Mouse (Mus musculus) bone marrow macrophage, adult 2 months (primary cell): ENCODE measurements around the gene Foxp4. TPM values are rescaled to one million over a fixed set of nuclear protein-coding genes. Genes with fewer than 3 reads are reported as not detected.

Source experiments
- H3K27ac ChIP-seq: 2 replicates; pipeline ENCODE4 v1.5.1; 2012; ENCODE audit warnings: low read depth, low read length; ENCODE audit not compliant: insufficient read depth
- H3K4me1 ChIP-seq: 2 replicates; pipeline ENCODE4 v1.6.1; 2012; ENCODE audit warnings: low read length; ENCODE audit not compliant: control insufficient read depth, insufficient read depth
- H3K4me3 ChIP-seq: 2 replicates; pipeline ENCODE4 v1.5.1; 2012; ENCODE audit warnings: mild to moderate bottlenecking, low read length, moderate library complexity; ENCODE audit not compliant: insufficient read depth
- CTCF ChIP-seq: IDR thresholded peaks from 2 replicates; pipeline ENCODE4 v1.5.1; 2012; ENCODE audit warnings: low read depth, mild to moderate bottlenecking, low read length, moderate library complexity
- POLR2A ChIP-seq: IDR thresholded peaks from 2 replicates; pipeline ENCODE4 v1.6.1; 2012; ENCODE audit warnings: mild to moderate bottlenecking, low read depth, low read length, borderline replicate concordance
- polyA plus RNA-seq: library from polyadenylated mRNA; stranded (reverse); fragments of >200 nt; gene quantifications from 2 replicates; pipeline ENCODE4 v1.2.4, GENCODE M21; 2012; ENCODE audit not compliant: missing spikeins, insufficient read depth, insufficient read length

The Foxp4 gene
- polyA plus RNA-seq, 1 experiment, result 6.0 TPM

DNA sequence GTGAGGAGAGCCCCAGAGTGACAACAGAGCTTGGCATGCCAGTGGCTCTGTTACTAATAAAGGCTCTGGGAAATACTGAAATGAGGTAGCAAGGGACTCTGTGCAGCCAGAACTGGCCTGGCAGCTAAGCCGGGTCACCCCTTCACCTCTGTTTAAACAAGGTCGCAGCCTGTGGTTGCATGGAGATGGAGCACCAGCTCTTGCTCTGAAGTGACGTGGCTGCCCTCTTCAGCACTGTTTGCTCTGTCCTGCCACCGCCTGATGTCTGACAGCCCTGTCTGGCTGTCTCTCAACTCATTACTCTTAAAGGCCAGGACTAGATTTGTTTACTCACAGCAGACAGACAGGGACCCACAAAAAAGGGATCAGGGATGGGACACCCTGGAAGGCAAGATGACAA, 25.3 kb downstream of the Foxp4 start:
- no peak overlapping the region for H3K27ac ChIP-seq
- peaks cover 14% of the 10 kb centered on the region for H3K4me1 ChIP-seq
- no peak for TF ChIP-seq CTCF
- TF ChIP-seq POLR2A, result no peak
- H3K4me3 ChIP-seq, result no peak overlapping the region

DNA sequence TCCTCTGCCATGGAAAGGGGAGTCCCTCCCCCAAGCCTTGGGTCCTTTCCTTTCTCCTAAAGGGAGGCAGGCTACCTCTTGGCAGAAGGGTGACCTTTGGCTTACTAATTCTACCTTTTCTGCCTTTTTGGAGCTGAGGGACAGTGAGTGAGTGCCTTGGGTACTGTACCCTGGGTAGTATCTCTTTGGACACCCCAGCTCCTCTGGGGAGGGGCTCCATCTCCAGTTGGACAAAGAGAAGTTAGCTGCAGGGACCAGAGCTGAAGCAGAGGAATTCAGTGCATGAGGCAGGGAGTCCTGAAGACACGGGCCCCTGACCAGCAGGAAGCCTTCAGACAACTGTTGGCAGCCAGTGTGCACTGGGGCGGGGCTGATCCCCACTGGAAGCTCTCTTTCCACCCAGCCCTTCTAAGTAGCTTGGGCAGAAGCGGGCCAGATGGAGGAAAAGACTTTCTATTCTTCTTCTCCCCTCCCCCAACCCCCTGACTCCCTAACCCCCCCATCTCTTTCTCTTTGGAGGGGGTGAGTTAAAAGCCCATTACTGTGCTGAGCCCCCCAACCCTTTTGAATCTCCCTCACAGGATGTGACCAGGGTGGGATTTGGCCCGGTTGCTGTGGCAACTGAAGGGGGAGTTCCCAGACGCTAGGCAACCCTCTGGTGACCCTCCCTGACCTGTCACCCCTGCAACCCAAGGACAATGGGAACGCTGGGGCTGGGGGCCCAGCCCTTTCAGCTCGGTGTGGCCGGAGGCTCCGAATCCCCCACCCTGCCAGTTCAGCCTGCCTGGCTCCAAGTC, 26.3 kb downstream of the Foxp4 start:
- Histone ChIP-seq H3K4me1 (peaks cover 14% of the 10 kb centered on the region), H3K27ac (no peak overlapping the region), H3K4me3 (no peak overlapping the region)
- TF ChIP-seq CTCF (no peak), POLR2A (no peak)

DNA sequence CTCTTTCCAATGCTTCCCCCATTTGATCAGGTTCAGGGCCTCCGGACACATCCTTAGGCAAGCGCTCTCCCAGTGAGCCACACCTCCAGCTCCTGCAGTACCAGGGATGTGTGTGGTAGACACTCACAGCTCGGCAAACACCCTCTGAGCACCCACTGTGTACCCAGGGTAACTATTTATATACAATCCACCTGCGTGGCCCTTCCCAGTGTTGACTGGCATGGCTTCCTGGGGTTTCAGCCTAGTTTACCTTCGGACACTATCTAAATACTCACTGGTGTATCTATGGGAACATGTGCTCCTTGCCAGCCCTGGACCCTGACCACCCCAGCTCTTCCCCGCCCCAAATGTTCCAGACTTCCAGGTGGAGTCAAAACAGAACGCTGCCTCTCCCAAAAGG, 34.7 kb downstream of the Foxp4 start:
- TF ChIP-seq CTCF, result no peak
- TF ChIP-seq POLR2A, result no peak
- H3K4me3 ChIP-seq, result no peak overlapping the region
- H3K27ac ChIP-seq, result no peak overlapping the region
- H3K4me1 ChIP-seq, result no peaks in the 10 kb centered on the region

DNA sequence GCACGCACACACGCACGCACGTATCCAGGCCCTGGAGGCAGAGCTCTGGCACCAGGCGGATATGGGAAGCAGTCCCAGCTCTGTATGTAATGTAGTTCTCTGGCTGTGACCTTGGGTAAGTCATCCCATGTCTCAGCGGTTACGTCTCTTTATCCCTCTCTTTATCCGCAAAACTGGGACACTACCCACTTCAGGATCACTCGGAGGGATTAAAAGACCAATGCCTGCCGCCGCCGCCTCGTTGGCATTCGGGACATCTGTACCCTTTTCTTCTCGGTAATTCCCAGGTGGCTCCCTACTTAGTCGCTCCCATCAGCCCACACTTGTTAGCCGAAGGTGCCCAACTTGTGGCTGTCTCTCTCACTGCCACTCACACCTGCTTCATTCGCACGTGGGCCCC, 35.2 kb downstream of the Foxp4 start:
- H3K27ac ChIP-seq, result no peak overlapping the region
- TF ChIP-seq POLR2A, result no peak
- no peak for TF ChIP-seq CTCF
- H3K4me3 ChIP-seq, result no peak overlapping the region
- H3K4me1 ChIP-seq, result no peaks in the 10 kb centered on the region

GRCm38 (mm10) chr17:47888641-47889040, 35.8 kb downstream of the Foxp4 start:
- no peak overlapping the region for H3K27ac ChIP-seq
- no peak for TF ChIP-seq POLR2A
- no peak for TF ChIP-seq CTCF
- no peaks in the 10 kb centered on the region for H3K4me1 ChIP-seq
- H3K4me3 ChIP-seq, result no peak overlapping the region

DNA sequence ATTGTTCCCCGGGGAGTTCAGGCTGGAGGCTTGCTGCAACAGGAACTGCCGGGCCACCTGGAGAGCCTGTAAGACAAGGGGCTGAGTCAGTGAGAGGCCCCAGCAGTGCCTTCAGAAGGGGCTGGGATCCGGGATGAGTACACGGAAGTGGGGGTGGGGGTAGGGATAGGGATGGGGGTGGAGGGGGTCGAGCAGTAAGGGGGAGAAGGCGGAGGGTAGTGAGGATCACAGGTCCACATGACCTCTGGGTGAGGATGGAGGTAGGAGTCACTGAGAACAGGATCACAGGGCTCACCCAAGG, 36.3 kb downstream of the Foxp4 start:
- no peaks in the 10 kb centered on the region for H3K4me1 ChIP-seq
- no peak overlapping the region for H3K27ac ChIP-seq
- TF ChIP-seq POLR2A, result no peak
- no peak for TF ChIP-seq CTCF
- no peak overlapping the region for H3K4me3 ChIP-seq

DNA sequence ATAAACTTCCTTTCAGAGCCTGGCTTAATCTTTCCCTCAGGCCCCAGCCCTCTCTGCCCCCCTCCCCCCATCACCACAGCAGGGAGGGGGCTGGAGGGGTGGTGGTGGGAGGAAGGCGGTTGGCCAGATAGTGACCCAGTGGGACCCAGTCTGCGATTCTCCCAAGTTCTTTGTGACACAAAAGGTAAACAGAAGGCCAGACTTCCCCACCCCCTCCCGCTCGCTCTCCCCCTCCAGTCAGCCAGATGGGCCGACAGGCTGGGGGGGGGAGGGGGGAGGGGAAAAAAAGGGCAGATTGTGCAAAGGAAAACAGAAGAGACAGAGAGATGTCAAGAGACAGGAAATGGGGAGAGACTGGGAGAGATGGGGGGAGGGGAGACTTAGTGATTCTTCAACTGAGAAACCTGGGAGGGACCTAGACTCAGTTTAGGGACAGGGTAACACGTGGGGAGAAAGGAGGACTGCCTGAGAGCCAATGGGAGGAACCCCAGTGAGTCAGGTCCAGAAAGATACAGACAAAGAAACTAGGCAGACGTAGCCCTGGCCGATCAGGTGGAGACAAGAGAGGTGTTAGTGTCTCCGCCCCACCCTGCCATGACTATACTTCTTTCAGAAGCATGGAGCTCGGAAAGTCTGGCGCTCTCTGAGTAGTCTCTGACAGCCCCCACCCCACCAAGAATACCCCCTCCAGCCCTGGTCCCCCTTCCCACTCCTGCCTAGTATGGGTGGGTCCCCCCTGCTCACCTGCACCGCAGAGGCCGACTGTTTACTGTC, 36.9 kb downstream of the Foxp4 start:
- H3K27ac ChIP-seq, result no peak overlapping the region
- H3K4me1 ChIP-seq, result no peaks in the 10 kb centered on the region
- H3K4me3 ChIP-seq, result no peak overlapping the region
- TF ChIP-seq CTCF (no peak), POLR2A (no peak)

GRCm38 (mm10) chr17:47883099-47883498, 41.3 kb downstream of the Foxp4 start:
- Histone ChIP-seq H3K4me3 (no peak overlapping the region), H3K27ac (no peak overlapping the region), H3K4me1 (no peaks in the 10 kb centered on the region)
- TF ChIP-seq POLR2A, result no peak
- no peak for TF ChIP-seq CTCF

- TF ChIP-seq CTCF, result no peak
- TF ChIP-seq POLR2A, result no peak
- Histone ChIP-seq H3K27ac (no peak overlapping the region), H3K4me3 (no peak overlapping the region), H3K4me1 (no peaks in the 10 kb centered on the region)
Measured at GRCm38 (mm10) chr17:47881330-47881729, 43.1 kb downstream of the Foxp4 start.

GRCm38 (mm10) chr17:47879207-47879606, 45.2 kb downstream of the Foxp4 start:
- H3K27ac ChIP-seq, result no peak overlapping the region

More at GRCm38 (mm10) chr17:47879207-47879606, 45.2 kb downstream of the Foxp4 start:
- Histone ChIP-seq H3K4me1 (no peaks in the 10 kb centered on the region; the same call in 1 of the 2 replicates), H3K4me3 (no peak overlapping the region)
- TF ChIP-seq POLR2A (no peak), CTCF (no peak)
